Mouse (Mus musculus) bone marrow, adult 2 months (tissue): ENCODE data around the gene Smpd3.

ENCODE experiments used
- CTCF ChIP-seq: fragments of 200-500 bp; IDR thresholded peaks from 2 replicates; pipeline ENCODE4 v1.5.1; 2011; ENCODE audit warnings: low read length, control low read depth; ENCODE audit not compliant: control insufficient read depth, insufficient read depth
- POLR2A ChIP-seq: fragments of 200-500 bp; IDR thresholded peaks from 2 replicates; pipeline ENCODE4 v1.6.1; 2011; ENCODE audit warnings: low read depth, mild to moderate bottlenecking, control low read depth, low read length, borderline replicate concordance; ENCODE audit not compliant: control insufficient read depth

DNA sequence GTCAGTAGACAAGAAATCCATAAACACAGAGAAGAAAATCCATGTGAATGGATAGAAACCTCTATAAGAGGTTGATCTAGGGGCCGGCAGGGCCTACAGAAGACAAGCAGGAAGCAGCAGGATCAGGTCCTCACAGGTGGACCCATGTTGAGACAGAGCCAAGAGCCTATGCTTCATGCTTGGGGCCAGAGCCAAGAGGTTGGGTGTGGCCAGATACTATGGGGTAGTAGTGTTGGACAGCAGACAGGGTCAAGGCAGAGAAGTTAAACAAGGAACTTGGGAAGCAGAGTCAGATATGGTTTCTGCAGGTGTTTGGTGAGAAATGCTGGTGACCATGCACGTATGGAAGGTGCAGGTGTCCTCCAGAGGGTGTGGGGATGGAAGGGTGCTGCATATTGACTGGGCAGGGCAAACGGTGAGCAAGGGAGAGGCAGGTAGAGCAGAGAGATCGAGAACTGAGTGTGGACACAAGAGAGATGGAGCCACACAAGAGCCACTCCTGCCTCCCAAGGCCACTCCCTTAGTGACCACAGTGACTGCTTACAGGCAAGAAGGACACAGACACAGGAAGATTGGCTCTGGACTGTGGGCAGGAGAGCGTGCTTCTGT is 61.0 kb downstream of the Smpd3 start:
- TF ChIP-seq POLR2A (no peak), CTCF (no peak)
